In the genomic region with DNA sequence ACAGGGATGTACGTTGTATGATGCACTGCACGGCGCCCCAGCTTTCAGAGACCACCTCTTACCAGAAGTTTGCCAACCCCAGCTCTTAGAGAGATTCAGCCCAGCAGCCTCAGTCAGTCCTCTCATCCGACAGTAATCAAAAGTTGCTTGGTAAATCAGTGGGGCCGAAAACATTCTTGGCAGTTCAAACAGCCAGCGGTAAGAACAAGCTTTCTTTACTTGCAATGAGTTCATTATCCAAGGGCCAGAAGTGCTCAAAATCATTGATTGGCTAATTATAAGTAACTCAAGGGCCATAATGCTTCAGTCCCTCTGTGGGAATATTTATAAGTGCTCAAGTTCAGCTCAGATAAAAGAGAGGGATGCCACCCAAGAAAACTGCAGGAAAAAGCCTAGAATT, we compare ENCODE assay signal across 15 mouse cellular contexts.
DNase-seq lines count a peak whose midpoint lies in the region; ATAC-seq and TF ChIP-seq lines count a peak whose summit lies in the region.
"Had no signal": no experiment of that assay in that cellular context is flagged by ENCODE, and none has a peak within 500 bp of the region (broad histone marks: within the 10 kb centered on the region; RNA-seq: fewer than 3 reads in every experiment).

No protein-coding gene starts in this region.

- intact Hi-C loops in gastrocnemius, postnatal 36 days (cut with DNase I), result no loop called here

- H3K4me2 ChIP-seq in heart, embryonic 13.5 days, result no peak overlapping the region
- no peak overlapping the region for H3K4me2 ChIP-seq in heart, embryonic 12.5 days
- no peak overlapping the region for H3K4me2 ChIP-seq in midbrain, postnatal 0 days (ENCODE audit: low read depth, low read length, poor library complexity, severe bottlenecking)
- H3K4me2 ChIP-seq in midbrain, embryonic 15.5 days, result no peak overlapping the region
- H3K4me2 ChIP-seq in forebrain, postnatal 0 days (ENCODE audit: low read depth), result no peak overlapping the region
- H3K4me2 ChIP-seq in neural tube, embryonic 15.5 days, result no peak overlapping the region
- H3K4me2 ChIP-seq: liver, embryonic 11.5 days had no signal

- peak; percentile 49 for DNase-seq in midbrain, postnatal 0 days (ENCODE audit: low spot score)
- DNase-seq in forebrain, postnatal 0 days, result no peak
- no peak for DNase-seq in cerebellum, adult 11-12 months
- no peak for DNase-seq in gastrocnemius, postnatal 36 days
- DNase-seq: cerebellum, postnatal 14 days; layer of hippocampus, postnatal 36 days; lung, postnatal 36 days; thymus, postnatal 14 days had no signal

- peaks cover 25% of the 10 kb centered on the region for H3K4me1 ChIP-seq in heart, embryonic 13.5 days
- H3K4me1 ChIP-seq in heart, embryonic 12.5 days (replicated peaks), result peaks cover 8% of the 10 kb centered on the region
- no peaks in the 10 kb centered on the region for H3K4me1 ChIP-seq in midbrain, postnatal 0 days (ENCODE audit: insufficient read depth, low read length)
- no peaks in the 10 kb centered on the region for H3K4me1 ChIP-seq in midbrain, embryonic 15.5 days
- peaks cover 8% of the 10 kb centered on the region; the same call in 1 of the 2 replicates for H3K4me1 ChIP-seq in forebrain, postnatal 0 days (ENCODE audit: insufficient read depth)
- peaks cover 25% of the 10 kb centered on the region for H3K4me1 ChIP-seq in neural tube, embryonic 15.5 days

- ATAC-seq in heart, embryonic 13.5 days (ENCODE audit: extremely low read depth, insufficient number of reproducible peaks, low FRiP score, low TSS enrichment), result no peak
- no peak for ATAC-seq in heart, embryonic 12.5 days (ENCODE audit: insufficient number of reproducible peaks, low FRiP score)
- ATAC-seq in midbrain, postnatal 0 days (ENCODE audit: low FRiP score), result no peak
- no peak for ATAC-seq in midbrain, embryonic 15.5 days (replicated peaks)
- peak; percentile 16; the same call in 1 of the 2 replicates for ATAC-seq in forebrain, postnatal 0 days
- ATAC-seq in neural tube, embryonic 15.5 days (ENCODE audit: low FRiP score), result no peak
- ATAC-seq: activated CD4-positive, CD25-positive, alpha-beta regulatory T cell, adult 4 months had no signal

- peaks cover 17% of the 10 kb centered on the region for H3K9me3 ChIP-seq in heart, embryonic 13.5 days
- H3K9me3 ChIP-seq in heart, embryonic 12.5 days (replicated peaks), result peaks cover 13% of the 10 kb centered on the region
- H3K9me3 ChIP-seq in midbrain, postnatal 0 days (ENCODE audit: low read length), result peaks cover 8% of the 10 kb centered on the region; the same call in 1 of the 2 replicates
- H3K9me3 ChIP-seq in midbrain, embryonic 15.5 days, result 0 out of 2 replicates have a peak, but pooled peaks cover 4% of the 10 kb centered on the region
- H3K9me3 ChIP-seq in forebrain, postnatal 0 days (ENCODE audit: low read length), result peaks cover 11% of the 10 kb centered on the region
- H3K9me3 ChIP-seq in neural tube, embryonic 15.5 days (replicated peaks), result peaks cover 4% of the 10 kb centered on the region; the same call in 1 of the 2 replicates

- TF ChIP-seq CTCF in midbrain, postnatal 0 days (IDR thresholded peaks at IDR 0.05), result no peak
- TF ChIP-seq CTCF in forebrain, postnatal 0 days (IDR thresholded peaks at IDR 0.05; ENCODE audit: low read depth), result no peak

- 88% methylated on average over 6 of the region's 6 CpGs for WGBS in heart, embryonic 13.5 days
- 88% methylated on average over 6 of the region's 6 CpGs for WGBS in heart, embryonic 12.5 days
- WGBS in midbrain, postnatal 0 days, result 75% methylated on average over 6 of the region's 6 CpGs
- 74% methylated on average over 6 of the region's 6 CpGs for WGBS in midbrain, embryonic 15.5 days
- WGBS in forebrain, postnatal 0 days, result 28% methylated on average over 6 of the region's 6 CpGs
- WGBS in neural tube, embryonic 15.5 days, result 75% methylated on average over 6 of the region's 6 CpGs

- H3K27me3 ChIP-seq in heart, embryonic 13.5 days (replicated peaks), result no peaks in the 10 kb centered on the region
- H3K27me3 ChIP-seq in heart, embryonic 12.5 days (replicated peaks), result no peaks in the 10 kb centered on the region
- H3K27me3 ChIP-seq in midbrain, postnatal 0 days (ENCODE audit: insufficient read depth, low read length), result no peaks in the 10 kb centered on the region
- H3K27me3 ChIP-seq in midbrain, embryonic 15.5 days (replicated peaks), result no peaks in the 10 kb centered on the region
- no peaks in the 10 kb centered on the region for H3K27me3 ChIP-seq in forebrain, postnatal 0 days (ENCODE audit: insufficient read depth, low read length)
- H3K27me3 ChIP-seq in neural tube, embryonic 15.5 days (replicated peaks), result no peaks in the 10 kb centered on the region

- peaks cover 14% of the 10 kb centered on the region for H3K36me3 ChIP-seq in heart, embryonic 13.5 days
- 0 out of 2 replicates have a peak, but pooled peaks cover 5% of the 10 kb centered on the region for H3K36me3 ChIP-seq in heart, embryonic 12.5 days
- no peaks in the 10 kb centered on the region for H3K36me3 ChIP-seq in midbrain, postnatal 0 days (ENCODE audit: insufficient read depth, low read length)
- H3K36me3 ChIP-seq in midbrain, embryonic 15.5 days (replicated peaks), result no peaks in the 10 kb centered on the region
- no peaks in the 10 kb centered on the region for H3K36me3 ChIP-seq in forebrain, postnatal 0 days (ENCODE audit: insufficient read depth)
- no peaks in the 10 kb centered on the region for H3K36me3 ChIP-seq in neural tube, embryonic 15.5 days

- no peak overlapping the region for H3K9ac ChIP-seq in heart, embryonic 13.5 days
- no peak overlapping the region for H3K9ac ChIP-seq in heart, embryonic 12.5 days
- H3K9ac ChIP-seq in midbrain, postnatal 0 days (replicated peaks; ENCODE audit: low read length, poor library complexity, severe bottlenecking), result no peak overlapping the region
- no peak overlapping the region for H3K9ac ChIP-seq in midbrain, embryonic 15.5 days
- no peak overlapping the region for H3K9ac ChIP-seq in forebrain, postnatal 0 days
- H3K9ac ChIP-seq in neural tube, embryonic 15.5 days (replicated peaks), result no peak overlapping the region

- no peak overlapping the region for H3K4me3 ChIP-seq in heart, embryonic 13.5 days
- H3K4me3 ChIP-seq in heart, embryonic 12.5 days, result no peak overlapping the region
- no peak overlapping the region for H3K4me3 ChIP-seq in midbrain, postnatal 0 days (ENCODE audit: low read depth, low read length)
- no peak overlapping the region for H3K4me3 ChIP-seq in midbrain, embryonic 15.5 days
- no peak overlapping the region for H3K4me3 ChIP-seq in forebrain, postnatal 0 days (ENCODE audit: low read depth, low read length)
- H3K4me3 ChIP-seq in neural tube, embryonic 15.5 days (replicated peaks), result no peak overlapping the region

- 0 out of 2 replicates have a peak overlapping the region, but pooled peaks have one; percentile 42 for H3K27ac ChIP-seq in heart, embryonic 13.5 days (replicated peaks)
- H3K27ac ChIP-seq in heart, embryonic 12.5 days (ENCODE audit: poor library complexity, severe bottlenecking), result no peak overlapping the region
- H3K27ac ChIP-seq in midbrain, postnatal 0 days (ENCODE audit: low read depth, low read length), result no peak overlapping the region
- H3K27ac ChIP-seq in midbrain, embryonic 15.5 days, result no peak overlapping the region
- H3K27ac ChIP-seq in forebrain, postnatal 0 days (ENCODE audit: low read depth, low read length), result peak overlapping the region; percentile 59
- H3K27ac ChIP-seq in neural tube, embryonic 15.5 days (replicated peaks), result peak overlapping the region; percentile 63
- H3K27ac ChIP-seq: kidney, postnatal 0 days had no signal

Comparison
In these comparisons a context has a peak if more than half of its experiments do, and no peak if none do; other contexts are left out.
1. H3K27ac ChIP-seq: peak in heart, embryonic 13.5 days (single experiment), forebrain, postnatal 0 days (single experiment) and neural tube, embryonic 15.5 days (single experiment); none in heart, embryonic 12.5 days (single experiment), midbrain, postnatal 0 days (single experiment) and midbrain, embryonic 15.5 days (single experiment).